Mouse (Mus musculus) embryonic facial prominence, embryonic 14.5 days (tissue): Measurements from ENCODE around the gene 2810006K23Rik. TPM values are rescaled to one million over a fixed set of nuclear protein-coding genes. Genes with fewer than 3 reads are reported as not detected.
"Not testable (repeated sequence)": the region's sequence is repeated elsewhere in the genome, so short reads cannot be mapped to it uniquely, and the experiment has no call there.

ENCODE experiments used
- ATAC-seq: fragments of 200-750 bp; cut with Nextera tagmentation; 2 replicates; pipeline ENCODE4 v1.8.0; 2017; ENCODE audit warnings: low read depth, moderate number of reproducible peaks, moderate TSS enrichment
- DNase-seq: peaks from one replicate; pipeline ENCODE4 v3.0.0-alpha.2; 2015; ENCODE audit warnings: low spot score
- H3K27ac ChIP-seq: fragments of 300-500 bp; sonication (generic); replicated peaks from 2 replicates; pipeline ENCODE4 v1.5.1; 2014; ENCODE audit warnings: low read depth, mild to moderate bottlenecking, low read length, moderate library complexity
- H3K27me3 ChIP-seq: fragments of 300-500 bp; sonication (generic); replicated peaks from 2 replicates; pipeline ENCODE4 v1.6.1; 2014; ENCODE audit warnings: low read length; ENCODE audit not compliant: control insufficient read depth, insufficient read depth
- H3K36me3 ChIP-seq: fragments of 300-500 bp; sonication (generic); 2 replicates; pipeline ENCODE4 v1.6.1; 2014; ENCODE audit warnings: low read length, mixed read lengths; ENCODE audit not compliant: control insufficient read depth, insufficient read depth
- H3K4me1 ChIP-seq: fragments of 300-500 bp; sonication (generic); 2 replicates; pipeline ENCODE4 v1.6.1; 2014; ENCODE audit warnings: antibody characterized with exemption, low read length; ENCODE audit not compliant: control insufficient read depth, insufficient read depth
- H3K4me2 ChIP-seq: fragments of 300-500 bp; sonication (generic); 2 replicates; pipeline ENCODE4 v1.6.1; 2014; ENCODE audit warnings: low read depth, mild to moderate bottlenecking, low read length, moderate library complexity, mixed read lengths
- H3K4me3 ChIP-seq: fragments of 300-500 bp; sonication (generic); 2 replicates; pipeline ENCODE4 v1.5.1; 2014; ENCODE audit warnings: low read depth, mild to moderate bottlenecking, low read length
- H3K9ac ChIP-seq: fragments of 300-500 bp; sonication (generic); 2 replicates; pipeline ENCODE4 v1.6.1; 2014; ENCODE audit warnings: low read depth, mild to moderate bottlenecking, low read length, moderate library complexity, mixed read lengths
- H3K9me3 ChIP-seq: fragments of 300-500 bp; sonication (generic); 2 replicates; pipeline ENCODE4 v1.6.1; 2016; ENCODE audit warnings: low read length; ENCODE audit not compliant: control insufficient read depth
- WGBS: fragments of 180-500 bp; shearing (Covaris S2); extraction: QIAGEN DNeasy Blood & Tissue Kit; methylation state at CpG from one replicate; pipeline ENCODE4 v1.1.7; 2014; 5-methylcytosine and 5-hydroxymethylcytosine counted together
- polyA plus RNA-seq: library from polyadenylated mRNA; unstranded; fragments of >200 nt; fragmentation: Nextera tagmentation; extraction: Ambion mirVana; gene quantifications from 2 replicates; pipeline ENCODE4 v1.2.1, GENCODE M21; 2014

Gene 2810006K23Rik
- 9.3 and 10.4 TPM in 2 replicates for polyA plus RNA-seq

DNA sequence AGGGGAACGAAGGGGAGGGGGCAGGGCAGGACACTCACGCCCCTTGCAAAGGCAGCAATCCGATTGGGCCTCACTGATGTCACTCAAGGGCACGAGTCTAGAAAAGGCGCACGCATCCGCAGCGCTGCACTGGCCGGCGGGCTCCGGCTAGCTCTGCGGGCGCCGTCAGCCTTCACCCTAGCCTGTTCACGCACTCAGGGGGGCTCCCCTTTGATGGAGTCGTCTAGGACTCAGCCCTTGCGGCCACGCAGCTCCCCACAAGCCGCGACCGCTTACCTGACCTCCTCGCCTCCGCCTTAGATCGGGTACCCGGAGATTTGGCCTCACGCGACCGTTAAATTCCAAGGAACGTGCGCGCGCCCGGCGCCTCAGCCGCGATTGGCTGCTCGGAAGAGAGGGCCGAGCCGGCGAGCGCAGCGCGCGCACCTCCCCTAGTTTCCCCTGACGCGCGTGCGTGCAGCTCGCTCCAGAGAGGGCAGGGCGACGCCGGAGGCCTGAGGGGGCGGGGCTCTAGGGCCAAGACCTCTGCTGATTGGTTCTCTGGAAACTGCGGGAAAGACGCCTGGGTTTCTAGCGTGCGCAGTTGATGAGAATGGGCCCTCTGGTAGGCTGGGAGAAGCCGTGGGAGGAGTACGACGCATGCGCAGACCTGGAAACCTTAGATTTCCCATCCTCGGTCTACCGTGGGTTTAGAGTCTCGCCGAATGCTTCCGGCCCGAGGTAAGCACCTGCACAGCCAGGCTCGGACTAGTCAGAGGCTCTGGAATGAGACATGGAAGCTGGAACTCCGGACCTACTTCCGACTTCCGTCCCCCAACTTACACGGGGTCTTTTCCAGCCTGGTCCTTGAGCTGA is at the start of gene 2810006K23Rik, which contains the start of gene Mphosph9:
Gene 2810006K23Rik, plus strand, starts transcription at position 580 of the 855 bp plus-strand sequence.
Gene Mphosph9, minus strand, starts transcription at position 463 of the 855 bp plus-strand sequence.
- under 1% methylated on average over 55 of the region's 72 CpGs for WGBS
- peaks cover 10% of the 10 kb centered on the region for H3K4me1 ChIP-seq
- peak within 1 kb of the TSS; percentile 86 for H3K4me2 ChIP-seq
- H3K27me3 ChIP-seq, result no peaks in the 10 kb centered on the region
- no peaks in the 10 kb centered on the region for H3K9me3 ChIP-seq
- ATAC-seq, result peak; percentile 97
- peak; percentile 100 for DNase-seq
- H3K4me3 ChIP-seq, result peak within 1 kb of the TSS; percentile 64
- peak within 1 kb of the TSS; percentile 73 for H3K9ac ChIP-seq
- H3K27ac ChIP-seq, result peak within 1 kb of the TSS; percentile 94
- peaks cover 11% of the 10 kb centered on the region; the same call in 1 of the 2 replicates for H3K36me3 ChIP-seq

DNA sequence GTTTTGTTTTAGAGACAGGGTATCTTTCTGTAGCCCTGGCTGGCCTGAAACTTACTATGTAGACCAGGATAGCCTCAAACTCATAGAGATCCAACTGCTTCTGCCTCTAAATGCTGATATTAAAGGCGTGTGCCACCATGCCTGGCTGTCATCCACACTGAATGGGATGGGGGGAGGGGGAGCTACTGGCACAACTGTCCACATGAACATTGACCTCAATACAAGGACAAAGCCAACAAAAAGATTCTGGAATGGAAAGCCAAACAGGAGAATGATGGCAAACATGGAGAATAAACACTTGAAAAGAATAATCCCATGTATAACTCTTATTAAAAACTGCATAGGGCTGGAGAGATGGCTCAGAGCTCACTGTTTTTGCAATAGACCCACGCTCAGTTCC is 45.0 kb upstream of the 2810006K23Rik start:
- no peaks in the 10 kb centered on the region for H3K4me1 ChIP-seq
- H3K36me3 ChIP-seq, result peaks cover 82% of the 10 kb centered on the region
- 93% methylated on average over 2 of the region's 2 CpGs for WGBS

DNA sequence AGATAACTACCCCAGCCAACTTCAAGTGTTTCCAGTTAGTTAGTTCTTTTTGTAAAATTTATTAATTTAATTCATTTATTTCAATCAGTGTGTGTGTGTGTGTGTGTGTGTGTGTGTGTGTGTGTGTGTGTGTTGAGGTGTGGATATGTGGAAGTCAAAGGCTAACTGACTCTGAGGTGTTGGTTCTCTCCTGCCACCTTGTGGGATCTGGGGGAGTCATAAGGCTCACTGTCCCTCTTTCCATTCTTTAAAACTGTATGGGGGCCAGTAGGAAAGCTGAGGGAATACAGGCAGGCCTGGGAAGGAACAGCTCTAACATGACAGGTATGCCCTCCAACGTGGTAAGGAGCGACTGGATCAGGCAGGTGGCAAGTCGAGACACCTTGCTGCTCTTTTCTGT is 43.6 kb upstream of the 2810006K23Rik start:
- 63% methylated on average over 3 of the region's 3 CpGs for WGBS

More for the DNA sequence above, 45.0 kb upstream of the 2810006K23Rik start:
- Histone ChIP-seq H3K9ac (no peak overlapping the region), H3K9me3 (no peaks in the 10 kb centered on the region; the same call in 1 of the 2 replicates), H3K4me3 (no peak overlapping the region), H3K27me3 (no peaks in the 10 kb centered on the region), H3K4me2 (no peak overlapping the region), H3K27ac (no peak overlapping the region)
- no peak for ATAC-seq
- no peak for DNase-seq

DNA sequence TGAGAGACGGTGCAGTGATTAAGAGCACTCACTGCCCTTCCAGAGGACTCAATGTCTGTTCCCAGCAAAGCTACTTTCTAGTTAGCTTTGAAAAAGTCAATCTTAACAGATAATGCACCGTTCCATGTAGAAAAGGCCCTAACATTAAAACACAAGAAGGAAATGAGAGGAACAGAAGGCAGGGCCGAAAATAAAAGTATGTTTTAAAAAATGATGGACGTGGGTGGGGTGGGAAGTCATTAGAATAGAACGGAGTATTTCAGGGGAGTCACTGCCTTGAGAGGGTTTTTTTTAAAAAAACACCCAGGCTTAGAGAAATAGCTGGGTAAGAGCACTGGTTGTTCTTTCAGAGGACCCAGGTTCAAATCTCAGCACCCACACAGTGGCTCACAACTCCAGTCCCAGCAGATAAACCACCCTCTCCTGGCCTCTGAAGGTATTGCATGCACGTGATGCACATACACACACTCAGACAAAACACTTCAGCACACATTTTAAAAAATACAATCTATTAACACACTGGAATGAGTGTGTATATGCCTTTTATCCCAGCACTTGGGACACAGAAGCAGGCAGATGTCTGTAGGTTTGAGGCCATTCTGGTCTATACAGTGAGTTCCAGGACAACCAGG is 40.2 kb upstream of the 2810006K23Rik start:
- ATAC-seq, result no peak
- Histone ChIP-seq H3K9me3 (no peaks in the 10 kb centered on the region; the same call in 1 of the 2 replicates), H3K4me2 (no peak overlapping the region), H3K9ac (no peak overlapping the region), H3K27me3 (no peaks in the 10 kb centered on the region), H3K36me3 (peaks cover 86% of the 10 kb centered on the region), H3K4me1 (no peaks in the 10 kb centered on the region), H3K27ac (no peak overlapping the region), H3K4me3 (no peak overlapping the region)
- DNase-seq, result no peak
- WGBS, result 96% methylated on average over 6 of the region's 6 CpGs

More for the DNA sequence above, 43.6 kb upstream of the 2810006K23Rik start:
- Histone ChIP-seq H3K9ac (no peak overlapping the region), H3K4me3 (no peak overlapping the region), H3K4me2 (no peak overlapping the region), H3K9me3 (no peaks in the 10 kb centered on the region; the same call in 1 of the 2 replicates), H3K27ac (no peak overlapping the region), H3K4me1 (no peaks in the 10 kb centered on the region), H3K27me3 (no peaks in the 10 kb centered on the region), H3K36me3 (peaks cover 82% of the 10 kb centered on the region)
- DNase-seq, result peak; percentile 12
- ATAC-seq, result no peak

DNA sequence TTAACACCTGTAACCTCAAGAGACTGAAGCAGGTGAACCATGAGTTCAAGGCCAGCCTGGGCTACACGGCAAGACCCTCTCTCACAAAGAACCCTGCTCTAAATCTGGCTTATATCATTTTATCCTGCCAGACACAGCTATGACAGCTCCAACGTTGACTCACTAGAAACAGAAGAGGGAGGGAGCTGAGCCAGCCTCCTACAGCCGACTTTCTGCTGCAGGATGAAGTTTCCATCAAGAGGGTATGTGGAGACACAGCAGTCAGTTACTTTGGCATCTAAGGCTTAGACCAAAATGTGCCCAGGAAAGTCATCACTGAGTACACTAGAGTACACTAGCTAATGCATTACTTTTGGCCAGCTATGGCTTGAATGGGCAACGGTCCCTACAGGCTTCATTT is 37.7 kb upstream of the 2810006K23Rik start:
- H3K4me2 ChIP-seq, result no peak overlapping the region
- ATAC-seq (no peak), DNase-seq (no peak)
- H3K27ac ChIP-seq, result no peak overlapping the region
- H3K9ac ChIP-seq, result no peak overlapping the region
- no peaks in the 10 kb centered on the region for H3K4me1 ChIP-seq
- peaks cover 85% of the 10 kb centered on the region for H3K36me3 ChIP-seq
- H3K27me3 ChIP-seq, result no peaks in the 10 kb centered on the region
- no peak overlapping the region for H3K4me3 ChIP-seq
- no peaks in the 10 kb centered on the region; the same call in 1 of the 2 replicates for H3K9me3 ChIP-seq
- 76% methylated on average over 4 of the region's 4 CpGs for WGBS

DNA sequence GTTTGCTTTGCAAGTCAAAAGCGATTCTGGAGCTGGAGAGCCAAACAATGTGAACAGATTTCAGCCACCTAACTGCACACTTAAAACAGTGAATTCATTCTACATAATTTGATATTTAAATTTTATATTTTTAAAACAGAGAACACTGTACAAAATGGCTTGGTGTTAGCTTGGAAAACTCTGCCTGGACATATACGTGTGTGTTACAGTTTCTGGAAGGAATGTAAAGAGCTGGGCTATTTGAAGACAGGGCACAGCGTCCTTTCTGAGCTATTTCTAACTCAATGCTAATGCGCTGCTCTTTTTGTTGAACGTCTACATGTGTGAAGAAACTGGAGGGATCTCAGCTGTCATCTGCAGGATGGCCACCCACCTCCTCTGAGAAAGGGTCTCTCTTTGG is 33.9 kb upstream of the 2810006K23Rik start:
- Histone ChIP-seq H3K9me3 (no peaks in the 10 kb centered on the region), H3K36me3 (peaks cover 75% of the 10 kb centered on the region), H3K4me2 (no peak overlapping the region), H3K9ac (no peak overlapping the region), H3K4me3 (no peak overlapping the region), H3K4me1 (no peaks in the 10 kb centered on the region), H3K27me3 (no peaks in the 10 kb centered on the region), H3K27ac (no peak overlapping the region)
- ATAC-seq (no peak), DNase-seq (no peak)
- 93% methylated on average over 5 of the region's 5 CpGs for WGBS

DNA sequence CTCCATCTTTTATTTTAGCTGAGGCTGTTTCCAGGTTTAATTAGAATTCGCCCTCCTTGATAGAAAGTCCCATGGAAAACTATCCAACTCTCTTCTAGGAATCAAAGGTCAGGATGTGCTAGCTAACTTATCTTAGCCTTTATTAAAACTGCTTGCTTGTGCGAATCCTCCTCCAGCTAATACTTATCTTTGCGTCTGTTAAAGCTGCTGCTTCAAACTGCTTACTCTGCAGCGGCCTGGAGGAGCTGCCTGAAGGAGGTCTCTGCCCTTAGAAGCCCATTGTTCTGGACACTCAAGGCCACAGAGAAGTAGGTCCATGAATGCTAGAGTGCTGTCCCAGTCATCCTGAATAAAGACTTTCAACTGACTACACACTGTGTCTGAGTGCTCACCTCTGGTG is 31.4 kb upstream of the 2810006K23Rik start:
- Histone ChIP-seq H3K4me1 (no peaks in the 10 kb centered on the region), H3K27ac (no peak overlapping the region), H3K4me3 (no peak overlapping the region), H3K9me3 (no peaks in the 10 kb centered on the region), H3K9ac (no peak overlapping the region), H3K4me2 (no peak overlapping the region), H3K36me3 (peaks cover 64% of the 10 kb centered on the region), H3K27me3 (no peaks in the 10 kb centered on the region)
- DNase-seq (no peak), ATAC-seq (no peak)
- WGBS, result 98% methylated on average over 4 of the region's 4 CpGs

DNA sequence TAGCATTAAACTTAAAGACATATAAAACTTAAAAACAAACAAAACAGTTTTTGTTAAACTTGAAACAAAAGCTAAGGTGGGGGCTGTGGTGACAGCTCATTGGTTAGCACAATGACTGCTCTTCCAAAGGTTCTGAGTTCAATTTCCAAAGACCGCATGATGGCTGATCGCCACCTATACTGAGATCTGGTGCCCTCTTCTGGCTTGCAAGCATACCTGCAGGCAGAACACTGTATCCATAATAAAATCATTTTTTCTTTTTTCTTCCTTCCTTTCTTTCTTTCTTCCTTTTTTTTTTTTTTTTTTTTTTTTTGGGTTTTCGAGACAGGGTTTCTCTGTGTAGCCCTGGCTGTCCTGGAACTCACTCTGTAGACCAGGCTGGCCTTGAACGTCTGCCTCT is 28.6 kb upstream of the 2810006K23Rik start:
- ATAC-seq, H3K27me3 ChIP-seq, H3K9me3 ChIP-seq, H3K4me2 ChIP-seq, H3K9ac ChIP-seq, H3K27ac ChIP-seq, H3K4me3 ChIP-seq, H3K4me1 ChIP-seq: not testable (repeated sequence)
- H3K36me3 ChIP-seq, result peaks cover 65% of the 10 kb centered on the region
- DNase-seq, result peak; percentile 12
- 64% methylated on average over 3 of the region's 4 CpGs for WGBS
